Mouse (Mus musculus) forebrain, postnatal 0 days (tissue): ENCODE data around the gene Camta1. TPM values are rescaled to one million over a fixed set of nuclear protein-coding genes. Genes with fewer than 3 reads are reported as not detected.

ENCODE experiments used
- ATAC-seq: fragments of 200-750 bp; cut with Nextera tagmentation; 2 replicates; pipeline ENCODE4 v1.8.0; 2017; ENCODE audit warnings: mild to moderate bottlenecking, moderate library complexity
- DNase-seq: peaks from one replicate; pipeline ENCODE4 v3.0.0-alpha.2; 2015
- H3K27ac ChIP-seq: fragments of 300-500 bp; sonication (generic); 2 replicates; pipeline ENCODE4 v1.5.1; 2014; ENCODE audit warnings: low read depth, mild to moderate bottlenecking, antibody characterized with exemption, low read length, moderate library complexity, mixed read lengths
- H3K27me3 ChIP-seq: fragments of 300-500 bp; sonication (generic); 2 replicates; pipeline ENCODE4 v1.6.1; 2014; ENCODE audit warnings: mild to moderate bottlenecking, low read length, mixed read lengths; ENCODE audit not compliant: insufficient read depth
- H3K36me3 ChIP-seq: fragments of 300-500 bp; sonication (generic); 2 replicates; pipeline ENCODE4 v1.6.1; 2014; ENCODE audit warnings: mild to moderate bottlenecking, moderate library complexity; ENCODE audit not compliant: insufficient read depth
- H3K4me1 ChIP-seq: fragments of 300-500 bp; sonication (generic); 2 replicates; pipeline ENCODE4 v1.6.1; 2014; ENCODE audit warnings: antibody characterized with exemption; ENCODE audit not compliant: insufficient read depth
- H3K4me2 ChIP-seq: fragments of 300-500 bp; sonication (generic); 2 replicates; pipeline ENCODE4 v1.6.1; 2014; ENCODE audit warnings: low read depth, mild to moderate bottlenecking, moderate library complexity
- H3K4me3 ChIP-seq: fragments of 300-500 bp; sonication (generic); 2 replicates; pipeline ENCODE4 v1.5.1; 2014; ENCODE audit warnings: low read depth, low read length, mixed read lengths
- H3K9ac ChIP-seq: fragments of 300-500 bp; sonication (generic); 2 replicates; pipeline ENCODE4 v1.6.1; 2014; ENCODE audit warnings: mild to moderate bottlenecking
- H3K9me3 ChIP-seq: fragments of 300-500 bp; sonication (generic); 2 replicates; pipeline ENCODE4 v1.6.1; 2016; ENCODE audit warnings: low read length
- CTCF ChIP-seq: sonication (generic); IDR thresholded peaks from 2 replicates; pipeline ENCODE4 v1.5.1; 2016; ENCODE audit warnings: antibody characterized with exemption, control low read depth, low read depth
- WGBS: fragments of 180-500 bp; shearing (Covaris S2); extraction: QIAGEN DNeasy Blood & Tissue Kit; methylation state at CpG from one replicate; pipeline ENCODE4 v1.1.7; 2014; 5-methylcytosine and 5-hydroxymethylcytosine counted together
- polyA plus RNA-seq: library from polyadenylated mRNA; unstranded; fragments of >200 nt; fragmentation: Nextera tagmentation; extraction: Ambion mirVana; gene quantifications from 2 replicates; pipeline ENCODE4 v1.2.1, GENCODE M21; 2015
- total RNA-seq: library from RNA; depleted of rRNA; stranded (reverse); fragments of >200 nt; gene quantifications from 2 replicates; pipeline ENCODE4 v1.2.3, GENCODE M21; 2014

Camta1 gene
- total and polyA plus RNA-seq, 2 experiments from 2014 or later, result 87.4 to 131 TPM

DNA sequence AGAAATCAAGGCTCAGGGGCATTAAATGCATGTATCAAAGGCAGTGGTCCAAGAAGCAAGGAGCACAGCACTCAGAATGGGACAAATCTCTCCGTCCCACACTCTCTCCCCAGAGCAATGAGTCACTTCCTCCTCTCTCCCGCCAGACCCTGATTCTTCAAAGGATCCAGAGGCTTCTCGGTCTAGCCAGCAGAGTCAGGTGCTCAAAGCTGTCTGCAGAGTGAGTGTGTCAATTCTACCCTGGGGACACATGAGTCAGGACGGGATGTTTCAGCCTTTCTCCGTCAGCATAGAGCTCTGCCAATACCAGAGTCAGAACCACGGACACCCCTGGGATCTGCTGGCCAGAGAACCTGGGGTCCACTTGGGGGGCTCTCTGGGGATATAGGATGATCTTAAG is 226.9 kb downstream of the Camta1 start:
- Histone ChIP-seq H3K4me1 (no peaks in the 10 kb centered on the region), H3K4me3 (no peak overlapping the region), H3K36me3 (no peaks in the 10 kb centered on the region), H3K9me3 (no peaks in the 10 kb centered on the region), H3K4me2 (no peak overlapping the region), H3K9ac (no peak overlapping the region), H3K27me3 (no peaks in the 10 kb centered on the region), H3K27ac (no peak overlapping the region)
- WGBS, result 53% methylated on average over 6 of the region's 6 CpGs
- DNase-seq (no peak), ATAC-seq (no peak)
- no peak for TF ChIP-seq CTCF

- H3K4me3 ChIP-seq, result no peak overlapping the region
- no peaks in the 10 kb centered on the region for H3K9me3 ChIP-seq
- H3K4me1 ChIP-seq, result no peaks in the 10 kb centered on the region
- H3K27ac ChIP-seq, result no peak overlapping the region
- no peak for ATAC-seq
- no peaks in the 10 kb centered on the region for H3K27me3 ChIP-seq
- H3K4me2 ChIP-seq, result no peak overlapping the region
- DNase-seq, result no peak
- no peaks in the 10 kb centered on the region for H3K36me3 ChIP-seq
- 92% methylated on average over 8 of the region's 8 CpGs for WGBS
- H3K9ac ChIP-seq, result no peak overlapping the region
- no peak for TF ChIP-seq CTCF
These were observed 227.9 kb downstream of the Camta1 start for GRCm38 (mm10) chr4:151633795-151634194.

DNA sequence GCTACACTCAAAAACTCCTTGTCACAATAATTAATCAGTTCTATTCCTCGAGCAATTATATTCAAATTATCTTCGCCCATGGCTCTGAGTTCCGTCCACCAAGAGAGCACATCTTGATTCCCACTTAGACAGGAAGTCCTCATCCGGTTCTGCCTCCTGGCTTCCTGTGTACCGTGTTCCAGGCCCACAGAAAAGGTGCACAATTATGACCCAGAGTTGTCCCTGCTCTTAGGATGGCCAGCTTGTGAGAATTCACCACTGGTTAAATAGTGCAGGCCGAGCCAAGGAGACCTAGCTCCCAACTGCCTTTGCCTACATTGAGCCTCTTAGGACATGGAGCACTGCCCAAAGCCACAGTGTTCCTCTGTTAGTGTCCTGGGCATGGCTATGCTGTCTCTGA is 229.4 kb downstream of the Camta1 start:
- no peak overlapping the region for H3K27ac ChIP-seq
- no peak overlapping the region for H3K4me2 ChIP-seq
- no peaks in the 10 kb centered on the region for H3K27me3 ChIP-seq
- no peaks in the 10 kb centered on the region for H3K36me3 ChIP-seq
- no peak for ATAC-seq
- H3K9ac ChIP-seq, result no peak overlapping the region
- WGBS, result 77% methylated on average over 6 of the region's 6 CpGs
- H3K4me3 ChIP-seq, result no peak overlapping the region
- no peaks in the 10 kb centered on the region for H3K4me1 ChIP-seq
- no peaks in the 10 kb centered on the region for H3K9me3 ChIP-seq
- TF ChIP-seq CTCF, result no peak
- no peak for DNase-seq

DNA sequence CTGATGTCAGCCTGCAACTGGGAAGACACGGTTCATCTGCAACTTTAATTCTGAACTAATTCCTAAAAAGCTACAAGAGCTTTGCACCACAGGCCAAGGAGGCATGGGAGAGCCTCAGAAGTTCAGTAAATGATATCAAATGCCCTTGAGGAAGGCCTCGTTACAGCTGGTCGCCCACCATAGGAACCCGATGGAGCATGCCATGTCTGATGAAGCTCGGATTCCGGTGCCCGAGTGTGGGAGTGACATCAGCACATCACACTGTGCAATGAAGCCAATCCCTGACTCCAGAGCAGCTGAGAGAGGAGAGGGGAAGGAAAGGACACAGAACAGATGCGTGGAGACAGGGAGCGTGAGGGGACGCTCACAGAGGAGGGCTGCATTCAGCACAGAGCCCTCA is 231.0 kb downstream of the Camta1 start:
- DNase-seq (no peak), ATAC-seq (no peak)
- 30% methylated on average over 10 of the region's 10 CpGs for WGBS
- no peak for TF ChIP-seq CTCF
- Histone ChIP-seq H3K9ac (no peak overlapping the region), H3K27ac (no peak overlapping the region), H3K4me2 (no peak overlapping the region), H3K9me3 (no peaks in the 10 kb centered on the region), H3K4me3 (no peak overlapping the region), H3K4me1 (no peaks in the 10 kb centered on the region), H3K27me3 (no peaks in the 10 kb centered on the region), H3K36me3 (no peaks in the 10 kb centered on the region)

DNA sequence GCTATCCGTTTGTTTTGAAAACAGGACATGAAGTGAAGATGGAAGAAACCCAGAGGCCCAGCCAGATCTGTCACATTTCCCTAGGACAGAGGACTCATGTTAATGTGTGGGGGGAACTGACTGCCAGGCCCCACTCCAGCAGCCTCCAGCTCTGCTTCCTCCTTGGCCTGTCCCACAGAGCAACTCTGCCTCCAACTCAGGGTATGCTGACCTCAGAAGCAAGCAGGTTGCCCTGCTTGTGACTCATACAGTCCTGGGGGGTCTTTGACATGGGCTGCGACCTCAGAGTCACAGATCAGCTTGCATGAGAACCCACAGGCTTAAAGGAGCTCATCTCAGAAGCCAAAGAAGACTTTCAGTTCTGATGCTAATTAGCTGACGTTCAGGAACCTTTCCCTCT is 231.4 kb downstream of the Camta1 start:
- TF ChIP-seq CTCF, result no peak
- H3K36me3 ChIP-seq, result no peaks in the 10 kb centered on the region
- WGBS, result 43% methylated on average over 3 of the region's 3 CpGs

DNA sequence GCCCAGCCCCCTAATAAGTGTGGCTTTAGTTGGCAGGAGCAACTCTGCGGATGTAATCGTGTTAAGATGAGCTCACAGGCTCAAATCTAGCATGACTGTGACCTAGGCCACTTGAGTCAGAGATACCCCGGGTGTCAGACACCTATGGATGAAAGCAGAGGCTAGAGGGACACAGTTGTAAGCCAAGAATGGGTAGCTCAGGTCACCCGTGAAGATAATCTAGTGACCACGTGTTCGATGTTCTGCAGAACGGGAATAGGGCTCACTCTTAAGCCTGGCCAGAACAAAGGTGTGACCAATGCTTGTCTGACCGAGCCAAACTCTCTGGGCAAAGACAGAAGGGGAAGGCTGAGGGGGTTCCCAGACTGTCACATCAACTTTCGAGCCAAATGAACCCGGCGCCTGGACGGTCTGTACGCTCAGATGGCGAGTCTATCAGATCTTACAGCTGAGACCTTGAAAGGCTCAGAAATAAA is 242.1 kb downstream of the Camta1 start:
- Histone ChIP-seq H3K4me3 (no peak overlapping the region), H3K4me1 (no peaks in the 10 kb centered on the region), H3K36me3 (no peaks in the 10 kb centered on the region), H3K9me3 (no peaks in the 10 kb centered on the region), H3K9ac (no peak overlapping the region), H3K27ac (no peak overlapping the region), H3K4me2 (no peak overlapping the region), H3K27me3 (no peaks in the 10 kb centered on the region)
- DNase-seq (no peak), ATAC-seq (no peak)
- no peak for TF ChIP-seq CTCF
- 74% methylated on average over 14 of the region's 14 CpGs for WGBS

More for the DNA sequence above, 231.4 kb downstream of the Camta1 start:
- Histone ChIP-seq H3K27me3 (no peaks in the 10 kb centered on the region), H3K27ac (no peak overlapping the region), H3K9me3 (no peaks in the 10 kb centered on the region), H3K4me2 (no peak overlapping the region), H3K4me1 (no peaks in the 10 kb centered on the region), H3K4me3 (no peak overlapping the region), H3K9ac (no peak overlapping the region)
- DNase-seq (no peak), ATAC-seq (no peak)

DNA sequence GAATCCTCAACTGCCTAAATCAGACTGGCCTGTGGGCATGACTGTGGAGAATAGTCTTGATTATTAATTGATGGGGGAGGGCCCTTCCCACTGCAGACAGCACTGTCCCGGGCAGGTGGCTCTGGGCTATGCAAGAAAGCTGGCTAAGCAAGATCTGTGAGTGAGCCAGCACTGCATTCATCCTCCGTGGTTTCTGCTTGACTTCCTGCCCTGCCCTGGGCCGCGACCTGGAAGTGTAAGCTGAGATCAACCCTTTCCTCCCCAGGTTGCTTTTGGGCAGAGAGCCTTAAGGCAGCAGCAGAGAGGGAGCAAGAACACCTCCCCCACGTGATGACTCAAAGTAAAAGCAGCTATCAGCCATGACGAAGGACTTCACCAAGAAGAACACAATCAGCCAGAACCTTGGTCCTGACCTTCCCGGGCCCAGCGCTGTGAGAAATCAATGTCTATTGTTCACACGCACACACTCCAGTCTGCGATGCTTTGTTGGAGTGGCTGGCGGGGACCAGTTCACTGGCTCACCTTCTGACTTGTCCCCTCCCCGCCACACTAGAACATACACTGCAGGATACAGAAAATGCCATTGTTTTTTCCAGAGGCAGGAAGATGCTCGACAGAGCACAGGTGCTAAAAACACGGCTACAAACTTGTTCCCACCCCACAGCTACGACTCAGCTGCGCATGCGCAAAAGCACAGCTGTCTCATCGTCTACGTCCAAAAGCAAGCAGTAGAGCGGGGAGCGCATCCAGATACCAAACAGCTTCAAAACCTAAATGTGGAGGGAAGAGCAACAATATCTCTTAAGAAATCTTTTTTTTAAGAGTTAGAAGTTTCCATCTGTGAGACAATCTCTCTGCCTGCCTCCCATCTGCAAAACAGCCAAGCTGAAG is 243.0 kb downstream of the Camta1 start:
- Histone ChIP-seq H3K9me3 (no peaks in the 10 kb centered on the region), H3K27ac (no peak overlapping the region), H3K9ac (no peak overlapping the region), H3K4me3 (no peak overlapping the region), H3K36me3 (no peaks in the 10 kb centered on the region), H3K4me1 (no peaks in the 10 kb centered on the region), H3K4me2 (no peak overlapping the region), H3K27me3 (no peaks in the 10 kb centered on the region)
- WGBS, result 34% methylated on average over 21 of the region's 21 CpGs
- DNase-seq (no peak), ATAC-seq (peak; percentile 27; the same call in 1 of the 2 replicates)
- no peak for TF ChIP-seq CTCF
